Mouse (Mus musculus) brain, embryonic 14.5 days (tissue): ENCODE results near the gene Mprip.

Experiments
- CTCF ChIP-seq: fragments of 200-500 bp; IDR thresholded peaks from 2 replicates; pipeline ENCODE4 v1.5.1; 2012; ENCODE audit warnings: inconsistent platforms, mild to moderate bottlenecking, moderate library complexity, borderline replicate concordance; ENCODE audit not compliant: insufficient read depth, insufficient read length; ENCODE audit errors: extremely low read depth
- POLR2A ChIP-seq: fragments of 200-500 bp; IDR thresholded peaks from 2 replicates; pipeline ENCODE4 v1.6.1; 2012; ENCODE audit warnings: mild to moderate bottlenecking, inconsistent platforms, borderline replicate concordance; ENCODE audit not compliant: poor library complexity, insufficient read depth, insufficient read length, severe bottlenecking; ENCODE audit errors: extremely low read depth

DNA sequence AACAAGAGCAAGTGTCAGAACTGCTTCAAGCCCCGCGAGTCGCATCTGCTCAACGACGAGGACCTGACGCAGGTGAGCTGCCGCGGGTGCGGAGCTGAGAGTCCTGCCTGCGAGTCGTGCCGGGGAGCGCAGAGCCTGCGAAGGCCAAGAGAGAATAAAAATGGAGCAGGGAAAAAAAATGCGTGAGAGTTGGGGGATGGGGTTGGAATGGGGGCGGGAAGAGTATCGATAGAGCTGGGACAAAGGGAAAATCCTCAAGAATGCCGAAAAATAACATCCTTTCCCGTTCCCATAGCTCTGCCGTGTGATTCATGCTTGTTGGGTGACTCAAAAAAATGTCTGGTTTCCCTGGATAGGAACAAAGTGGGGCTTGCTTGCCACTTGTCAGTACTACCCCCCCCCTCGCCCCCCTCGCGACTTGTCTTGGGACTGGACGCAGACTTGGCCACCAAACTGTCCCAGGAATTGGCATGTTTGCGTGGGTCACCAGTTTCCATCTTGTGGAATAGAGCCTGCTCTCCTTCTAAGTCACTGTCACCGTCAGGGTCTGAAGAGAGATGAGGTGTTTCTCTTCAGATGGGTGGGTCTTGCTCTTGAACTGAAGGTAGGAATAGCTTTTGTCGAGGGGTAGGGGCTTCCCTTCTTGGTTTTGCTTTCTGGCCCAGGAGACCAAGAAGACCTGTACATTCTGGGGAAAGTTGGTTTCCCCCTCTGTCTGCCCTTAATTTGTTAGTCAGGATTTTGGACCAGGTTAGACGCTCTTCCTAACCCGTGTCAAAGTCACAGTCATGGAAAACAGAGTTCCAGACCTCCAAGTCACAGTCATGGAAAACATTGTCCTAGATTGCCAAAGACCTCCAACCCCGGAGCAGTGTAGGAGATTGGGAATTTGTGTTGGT lies 2.0 kb downstream of the Mprip start:
- TF ChIP-seq CTCF, result no peak
- no peak for TF ChIP-seq POLR2A
